Mouse (Mus musculus): ENCODE measurements around the gene Ehbp1.

Ehbp1 gene

GRCm38 (mm10) chr11:22286371-22286872 is 55.7 kb downstream of the Ehbp1 start:
- no peak for DNase-seq (ENCODE audit: low read depth)

- no peak for DNase-seq (ENCODE audit: low read depth)
Measured at GRCm38 (mm10) chr11:22276656-22277055, 65.4 kb downstream of the Ehbp1 start.

- no peak for DNase-seq (ENCODE audit: low read depth)
Measured at GRCm38 (mm10) chr11:22274144-22274543, 67.9 kb downstream of the Ehbp1 start.

DNA sequence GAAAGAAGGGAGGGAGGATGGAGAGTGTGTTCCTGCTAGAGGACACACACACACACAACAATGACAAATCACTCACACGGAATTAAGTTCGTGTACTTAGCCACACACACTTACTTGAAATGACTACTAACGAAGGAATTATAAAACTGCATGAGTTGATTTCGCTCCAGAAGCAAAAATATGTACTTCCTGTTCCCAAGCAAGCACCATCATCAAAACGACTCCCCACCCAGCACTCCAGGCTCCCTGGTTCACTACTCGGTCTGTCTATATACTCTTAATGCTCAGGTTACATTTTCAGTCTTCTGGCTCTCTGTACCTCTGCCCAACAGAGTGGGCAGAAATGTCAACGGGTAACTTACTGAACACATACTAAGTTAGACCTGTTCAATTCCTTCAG is 68.7 kb downstream of the Ehbp1 start:
- no peak for DNase-seq (ENCODE audit: low read depth)

- no peak for DNase-seq (ENCODE audit: low read depth)
Measured at GRCm38 (mm10) chr11:22271889-22272288, 70.2 kb downstream of the Ehbp1 start.

DNA sequence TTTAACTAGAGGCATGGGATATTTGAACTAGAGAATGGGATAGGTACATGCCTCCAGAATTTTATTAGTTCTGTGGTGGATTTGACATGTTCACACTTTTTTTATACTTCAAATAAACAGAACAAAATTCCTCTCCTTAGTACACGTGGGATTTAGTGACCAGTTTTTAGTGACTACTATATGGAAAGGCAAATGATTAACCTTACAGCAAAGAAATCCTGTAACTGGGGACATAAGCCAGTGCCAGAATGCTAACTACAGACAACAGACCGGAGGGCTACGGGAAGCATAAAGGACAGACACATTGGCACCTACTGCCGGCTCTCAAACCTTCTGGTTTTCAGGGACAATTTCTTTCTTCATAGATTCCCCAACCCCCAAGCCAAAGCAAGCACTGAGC is 72.4 kb downstream of the Ehbp1 start:
- DNase-seq (ENCODE audit: low read depth): no peak

GRCm38 (mm10) chr11:22269173-22269572 is 72.9 kb downstream of the Ehbp1 start:
- no peak for DNase-seq (ENCODE audit: low read depth)

- DNase-seq (ENCODE audit: low read depth): no peak
Measured at GRCm38 (mm10) chr11:22267014-22267413, 75.1 kb downstream of the Ehbp1 start.

DNA sequence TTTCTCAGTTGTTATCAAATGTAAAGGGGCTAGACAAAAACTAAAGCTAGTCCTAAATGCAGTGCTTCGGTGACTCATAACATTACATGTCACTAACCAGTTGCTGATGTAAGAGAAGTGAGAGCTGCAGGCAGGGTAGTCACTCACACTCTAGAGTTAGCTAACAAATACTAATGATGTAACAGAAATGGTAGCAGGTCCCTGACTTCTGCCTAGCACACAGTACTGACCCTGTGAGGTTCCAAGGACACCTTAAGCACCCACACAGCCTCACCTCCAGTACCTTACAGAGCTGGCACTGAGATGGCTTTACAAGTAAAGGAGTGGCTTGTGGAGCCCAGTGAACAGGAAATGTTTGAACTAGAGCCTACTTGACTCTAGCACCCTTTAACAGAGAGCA is 86.7 kb downstream of the Ehbp1 start:
- no peak for DNase-seq (ENCODE audit: low read depth)

DNA sequence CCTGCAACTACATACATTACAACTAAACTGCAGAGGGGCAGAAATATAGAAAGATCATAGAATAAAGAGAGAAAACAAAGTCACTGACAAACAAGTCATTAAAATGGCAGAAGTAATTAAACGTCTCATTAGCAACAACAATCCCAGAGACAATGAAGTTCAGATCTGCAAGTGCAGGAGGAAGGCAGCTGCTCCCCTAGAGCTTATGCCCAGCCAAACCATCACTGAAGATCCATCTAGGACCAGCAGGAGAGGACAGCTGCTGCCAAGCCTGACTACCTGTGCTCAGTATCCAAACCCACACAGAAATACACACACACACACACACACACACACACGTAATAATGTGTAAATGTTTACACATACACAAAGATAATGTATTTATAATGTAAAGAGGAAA is 92.7 kb downstream of the Ehbp1 start:
- no peak for DNase-seq (ENCODE audit: low read depth)

DNA sequence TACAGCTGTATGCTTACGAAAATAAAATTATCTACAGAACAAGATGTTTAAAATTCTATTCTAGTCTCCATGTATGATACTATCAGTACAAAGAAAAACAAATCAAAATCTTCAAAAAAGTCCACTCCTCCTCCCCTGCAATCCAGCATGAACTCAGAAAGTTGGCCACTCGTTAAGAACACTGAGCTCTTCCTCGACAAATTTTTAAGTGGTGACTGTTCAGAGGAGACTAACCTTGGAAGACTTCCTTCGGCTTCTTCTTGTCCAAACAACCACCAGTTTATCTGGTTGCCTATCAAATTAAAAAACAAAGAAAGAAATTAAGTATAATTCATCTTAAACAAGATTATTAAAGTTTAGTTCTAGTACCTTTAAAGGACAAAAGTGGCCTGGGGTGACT is 94.4 kb downstream of the Ehbp1 start:
- DNase-seq (ENCODE audit: low read depth): no peak

GRCm38 (mm10) chr11:22247069-22247468 is 95.0 kb downstream of the Ehbp1 start:
- DNase-seq (ENCODE audit: low read depth): no peak

DNA sequence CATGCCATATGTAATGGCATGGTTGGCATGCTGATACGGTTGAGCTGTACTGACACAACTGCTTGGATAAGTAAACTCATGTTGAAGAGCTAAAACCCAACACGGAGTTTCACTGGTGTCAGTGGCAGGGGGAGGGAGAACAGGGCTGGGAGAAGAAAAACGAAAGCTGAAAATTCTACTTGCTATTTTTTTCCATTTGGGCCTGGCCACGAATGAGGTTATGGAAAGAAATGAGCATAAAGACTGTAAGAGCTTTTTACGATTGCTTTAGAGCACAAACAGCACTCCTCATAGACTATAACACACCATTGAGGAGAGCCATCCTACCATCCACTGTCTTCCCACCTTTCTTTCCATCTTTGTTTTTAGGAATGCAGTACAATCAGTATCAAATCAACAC is 106.5 kb downstream of the Ehbp1 start:
- DNase-seq (ENCODE audit: low read depth): no peak

DNA sequence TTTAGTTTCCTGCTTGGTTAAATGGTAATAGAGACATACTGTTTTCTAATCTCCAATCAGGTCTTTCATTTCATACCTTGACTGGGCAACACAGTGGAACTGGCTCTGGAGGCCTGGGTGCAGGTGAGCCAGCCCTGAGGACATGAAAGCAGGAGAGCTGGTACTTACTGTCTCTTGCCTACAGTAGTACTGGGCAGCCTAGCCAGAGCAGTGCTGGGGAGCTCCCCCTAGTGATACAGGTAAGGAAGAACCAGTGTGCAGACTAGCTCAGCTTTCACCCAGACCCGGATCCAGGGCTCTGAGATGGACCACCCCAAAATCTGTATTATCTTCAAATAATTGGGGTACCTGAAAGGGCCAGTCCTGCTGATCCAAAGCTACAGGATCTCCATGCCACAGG is 107.4 kb downstream of the Ehbp1 start:
- DNase-seq (ENCODE audit: low read depth): no peak

- no peak for DNase-seq (ENCODE audit: low read depth)
Measured at GRCm38 (mm10) chr11:22230906-22231305, 111.2 kb downstream of the Ehbp1 start.

DNA sequence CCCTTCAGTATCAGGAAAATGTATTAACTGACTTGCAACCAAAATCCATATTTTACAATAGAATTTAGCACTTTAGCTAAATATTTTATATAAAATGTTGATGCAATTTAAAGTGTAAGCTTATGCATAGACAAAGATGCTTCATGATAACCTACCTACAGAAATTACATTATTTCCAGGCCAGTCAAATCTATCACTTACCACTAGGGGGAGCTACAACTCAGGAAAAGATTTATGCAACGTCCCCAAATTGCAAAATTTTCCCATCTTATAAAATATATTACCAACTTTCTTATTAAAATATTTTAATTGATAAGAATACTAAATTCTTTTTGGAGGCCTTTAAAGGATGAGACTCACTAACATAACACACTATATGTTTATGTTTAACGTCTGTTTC is 116.5 kb downstream of the Ehbp1 start:
- DNase-seq (ENCODE audit: low read depth): no peak

DNA sequence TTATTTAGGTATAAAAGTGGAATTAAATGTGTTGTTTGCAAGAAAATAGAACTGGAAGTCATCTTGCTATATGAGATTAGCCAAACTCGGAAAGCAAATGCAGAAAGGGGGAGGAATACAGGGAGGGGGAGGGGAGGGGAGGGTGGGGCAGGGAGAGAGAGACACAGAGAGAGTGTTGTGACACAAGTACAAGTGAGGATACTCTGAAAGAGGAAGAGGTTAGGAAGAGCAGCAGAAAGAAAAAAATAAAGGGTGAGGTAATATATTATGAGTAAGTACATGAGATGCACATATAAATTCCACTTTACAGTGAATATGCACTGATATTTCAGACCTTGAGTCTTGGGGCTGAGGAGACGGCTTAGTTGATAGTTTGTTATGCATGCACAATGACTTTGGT is 123.9 kb downstream of the Ehbp1 start:
- no peak for DNase-seq (ENCODE audit: low read depth)

- DNase-seq (ENCODE audit: low read depth): no peak
Measured at GRCm38 (mm10) chr11:22216941-22217340, 125.2 kb downstream of the Ehbp1 start.

- no peak for DNase-seq (ENCODE audit: low read depth)
Measured at GRCm38 (mm10) chr11:22206611-22207010, 135.5 kb downstream of the Ehbp1 start.

DNA sequence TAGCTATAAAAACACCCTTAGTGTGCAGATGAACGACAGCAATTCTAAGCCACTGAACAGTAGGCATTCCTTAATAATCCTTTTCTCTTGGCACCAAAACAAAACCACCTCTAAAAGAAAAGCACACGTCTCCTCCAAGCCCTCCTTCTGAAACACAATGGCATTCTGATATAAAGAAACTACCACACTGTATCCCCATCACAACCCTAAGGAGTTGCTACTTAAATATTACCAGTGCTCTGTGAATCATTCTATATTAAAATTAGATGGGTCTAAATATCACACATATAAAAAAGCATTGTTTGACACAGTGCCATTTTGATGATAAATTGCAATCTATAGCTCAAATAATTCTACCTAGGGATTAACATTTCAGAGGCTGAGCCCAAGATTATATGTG is 135.9 kb downstream of the Ehbp1 start:
- no peak for DNase-seq (ENCODE audit: low read depth)

- DNase-seq (ENCODE audit: low read depth): no peak
Measured at GRCm38 (mm10) chr11:22203413-22203812, 138.7 kb downstream of the Ehbp1 start.

DNA sequence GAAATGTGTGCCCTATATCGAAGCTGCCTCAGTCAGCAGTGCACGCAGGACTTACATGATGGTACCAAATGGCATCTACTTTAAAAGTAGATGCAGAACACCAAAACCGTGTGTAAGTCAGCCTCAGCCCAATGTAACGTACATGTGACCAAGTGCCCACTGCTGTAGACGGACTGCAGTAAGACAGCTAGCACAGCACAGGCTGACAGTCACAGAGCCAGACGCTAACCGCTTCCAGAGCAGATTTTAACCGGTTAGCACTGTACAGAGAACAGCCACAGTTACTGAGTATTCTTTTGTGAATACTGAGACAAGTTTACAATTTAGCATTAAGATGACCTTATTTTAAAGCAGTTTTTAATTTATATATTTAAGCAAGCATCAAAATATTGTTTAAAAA is 141.0 kb downstream of the Ehbp1 start:
- no peak for DNase-seq (ENCODE audit: low read depth)

DNA sequence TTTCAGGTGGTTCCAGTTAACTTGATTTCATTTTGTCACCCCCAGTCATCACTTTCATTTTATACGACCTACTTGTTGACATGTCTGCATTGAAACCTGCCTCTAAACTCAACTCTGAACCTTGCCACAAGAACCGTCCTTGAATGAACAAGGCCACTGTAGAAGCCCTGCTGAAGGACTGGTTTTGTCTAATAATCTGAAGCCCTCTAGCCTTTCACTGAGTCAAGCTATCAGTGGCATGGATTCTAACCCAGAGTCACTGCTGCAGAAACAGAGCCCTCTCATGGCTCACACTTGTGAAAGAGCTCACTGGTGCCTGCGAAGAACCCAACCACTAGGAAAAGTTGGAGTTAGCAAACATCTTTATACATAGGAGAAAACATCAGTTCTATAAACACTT is 142.2 kb downstream of the Ehbp1 start:
- DNase-seq (ENCODE audit: low read depth): no peak

- no peak for DNase-seq (ENCODE audit: low read depth)
Measured at GRCm38 (mm10) chr11:22198406-22198805, 143.7 kb downstream of the Ehbp1 start.

DNA sequence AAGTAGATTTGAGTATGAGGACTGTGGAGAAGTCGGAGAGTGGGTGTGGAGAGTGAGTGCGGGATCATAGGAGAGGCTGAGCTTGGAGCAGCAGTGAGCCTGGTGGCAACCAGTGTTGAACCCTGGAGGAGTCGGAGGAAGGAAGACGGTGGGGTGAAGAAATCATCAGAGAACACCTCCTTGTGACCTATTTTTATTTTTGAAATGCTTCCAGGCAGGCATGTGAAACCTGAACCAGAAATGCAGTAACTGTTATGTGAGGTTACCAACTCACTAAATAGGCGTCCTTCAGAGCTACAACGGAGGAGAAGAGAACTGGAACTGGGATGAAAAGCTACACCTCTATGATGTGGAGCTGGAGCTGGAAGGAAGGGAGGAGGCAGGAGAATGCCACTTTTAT is 144.2 kb downstream of the Ehbp1 start:
- DNase-seq (ENCODE audit: low read depth): no peak
